Mouse (Mus musculus): Measurements from ENCODE around the gene Slc7a3. TPM values are rescaled to one million over a fixed set of nuclear protein-coding genes. Genes with fewer than 3 reads are reported as not detected.
"Not testable (repeated sequence)": the region's sequence is repeated elsewhere in the genome, so short reads cannot be mapped to it uniquely, and the experiment has no call there.

The Slc7a3 gene
- under 1 TPM; 0.31 to 0.34 TPM for total RNA-seq (2021)
- long read RNA-seq, experiment 1 = 0 reads
- long read RNA-seq, experiment 2, partial matches to known transcripts = 1 of 1 reads
- long read RNA-seq, experiment 2, other reads (novel, unspliced or antisense) = 0 of 1 reads

DNA sequence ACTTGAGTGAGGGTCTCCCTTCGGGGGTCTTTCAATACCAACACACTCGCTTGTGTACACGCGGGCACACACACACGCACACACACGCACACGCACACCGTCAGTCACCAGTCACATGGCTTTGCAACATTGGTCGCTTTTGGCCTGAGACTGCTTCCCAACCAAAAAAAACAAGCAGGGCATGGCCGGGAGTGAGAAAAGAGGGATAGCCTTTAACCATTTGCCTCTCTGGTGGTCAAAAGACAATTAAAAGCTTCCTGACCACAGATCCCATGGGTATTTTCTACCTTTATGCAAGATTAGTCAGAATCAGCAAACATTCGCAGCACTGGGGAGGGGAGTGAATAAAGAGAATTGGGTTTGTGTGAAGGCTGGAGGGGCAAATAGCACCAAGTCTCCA is at the start of gene Slc7a3:
Gene Slc7a3 (minus strand): TSS at position 101 of the 400 bp plus-strand sequence.
- no peak for DNase-seq (ENCODE audit: low spot score in 2 of 2)

DNA sequence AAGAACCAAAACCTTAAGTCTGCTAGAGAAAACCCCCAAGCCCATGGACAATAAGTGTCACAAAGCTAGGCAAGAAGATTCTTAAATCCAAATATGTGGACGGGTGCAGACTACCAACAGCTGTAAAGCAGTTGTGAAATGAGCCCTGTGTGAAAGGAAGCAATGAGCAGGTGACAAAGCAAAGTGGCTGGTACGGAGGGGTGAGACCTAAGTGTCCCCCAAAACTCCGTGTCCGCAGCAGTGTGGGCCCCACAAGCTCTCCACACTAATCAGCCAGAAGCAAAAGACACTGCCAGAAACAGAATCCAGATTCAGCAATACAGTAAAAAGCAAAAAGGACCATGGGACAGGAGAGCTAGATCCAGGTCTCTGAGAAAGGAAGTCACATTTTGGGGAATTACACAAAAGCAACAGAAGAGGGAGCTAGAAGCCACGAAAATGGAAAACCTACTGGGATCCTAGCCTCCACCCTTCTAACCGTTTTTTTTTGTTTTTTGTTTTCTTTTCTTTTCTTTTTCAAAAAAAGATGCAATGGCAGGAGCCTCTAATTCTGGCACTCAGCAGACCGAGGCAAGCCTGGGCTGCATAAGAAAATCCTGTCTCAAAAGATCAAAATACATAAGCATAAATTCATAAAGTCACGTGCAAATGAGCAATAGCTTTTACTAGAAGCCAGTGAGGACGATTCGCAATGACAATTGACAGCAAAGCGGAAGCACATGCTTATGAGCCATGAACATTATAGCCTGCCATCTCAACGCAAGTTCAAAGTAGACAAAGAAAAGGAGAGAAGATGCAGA is 46.4 kb upstream of the Slc7a3 start:
- DNase-seq (ENCODE audit: low spot score in 2 of 2) = peak in 1 of 2 experiments; percentile 7

DNA sequence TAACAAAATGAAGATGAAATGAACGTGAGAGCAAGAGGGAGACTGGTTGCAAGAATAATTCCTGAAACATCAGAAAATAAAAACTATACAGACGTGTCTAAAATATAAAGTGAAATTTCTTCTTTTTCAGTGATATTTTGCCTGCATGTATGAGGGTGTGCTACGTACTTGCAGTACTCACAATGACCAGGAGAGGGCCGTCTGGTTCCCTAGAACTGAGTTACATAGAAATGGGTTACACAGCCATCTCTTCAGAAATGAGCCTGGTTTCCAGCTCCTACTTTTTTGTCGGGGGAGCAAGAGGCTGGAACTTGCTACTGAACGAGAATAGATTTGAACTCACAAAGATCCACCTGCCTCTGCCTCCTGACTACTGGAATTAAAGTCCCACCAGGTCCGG is 45.2 kb upstream of the Slc7a3 start:
- peak; percentile 21 to 61 for DNase-seq (ENCODE audit: low spot score in 2 of 2)

DNA sequence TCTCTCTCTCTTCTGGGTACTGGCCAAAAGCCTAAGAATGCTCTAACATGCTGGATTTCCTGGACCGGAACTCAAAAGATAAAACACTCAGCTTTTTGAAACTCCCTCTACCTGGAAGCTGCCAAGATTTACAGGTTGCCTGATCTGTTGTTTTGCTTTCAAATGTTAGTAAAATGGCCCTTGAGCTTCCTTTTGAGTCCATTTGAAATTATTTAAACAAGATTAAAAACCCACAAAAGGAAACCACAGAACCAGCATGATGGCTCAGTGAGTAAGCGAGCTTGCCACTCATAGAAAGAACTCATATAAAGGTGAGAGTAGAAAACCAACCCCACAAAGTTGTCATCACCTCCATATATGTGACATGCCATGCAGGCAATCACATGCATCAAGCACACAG is 42.7 kb upstream of the Slc7a3 start:
- no peak for DNase-seq (ENCODE audit: low spot score in 2 of 2)

DNA sequence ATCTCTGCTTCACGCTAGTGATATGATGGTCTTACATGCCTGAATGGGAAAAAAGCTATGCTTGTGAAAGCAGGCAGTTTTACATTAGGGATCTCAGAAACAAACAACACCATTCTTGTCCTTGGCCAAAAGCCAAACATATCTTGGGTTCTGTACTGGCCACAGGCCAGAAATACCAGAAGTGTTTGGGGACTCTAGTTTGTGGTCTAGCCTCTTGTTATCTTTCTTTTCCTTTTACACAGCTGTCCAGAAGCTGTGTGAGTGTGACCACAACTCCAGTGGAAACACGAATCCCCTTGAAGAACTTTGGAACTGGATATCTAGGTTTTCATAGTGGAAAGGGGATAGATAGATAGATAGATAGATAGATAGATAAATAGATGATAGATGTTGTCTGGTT is 41.2 kb upstream of the Slc7a3 start:
- no peak for DNase-seq (ENCODE audit: low spot score in 2 of 2)

DNA sequence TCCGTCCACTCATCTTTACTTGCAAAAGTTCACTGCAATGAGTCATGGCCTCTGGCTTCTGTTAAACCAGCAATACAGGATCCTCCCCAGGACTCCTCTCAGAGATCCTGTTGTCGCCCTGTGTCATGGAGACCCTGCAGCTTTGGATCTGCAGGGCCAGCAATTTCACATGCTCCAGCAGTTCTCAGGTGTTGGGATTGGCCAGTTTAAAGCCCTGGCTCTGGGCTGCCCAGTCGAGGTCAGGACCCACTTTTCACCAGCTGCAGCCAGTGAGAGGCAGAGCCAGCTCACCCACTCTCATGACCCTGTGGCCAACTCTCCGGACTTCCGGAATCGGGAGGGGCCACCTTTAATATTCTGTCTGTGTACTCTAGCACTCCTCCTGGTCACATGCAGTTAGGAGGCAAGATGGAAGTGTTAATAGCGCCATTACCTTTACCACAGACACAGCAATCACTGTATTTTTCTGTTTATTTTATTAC is 40.7 kb upstream of the Slc7a3 start:
- peak in 1 of 2 experiments; percentile 10 for DNase-seq (ENCODE audit: low spot score in 2 of 2)

DNA sequence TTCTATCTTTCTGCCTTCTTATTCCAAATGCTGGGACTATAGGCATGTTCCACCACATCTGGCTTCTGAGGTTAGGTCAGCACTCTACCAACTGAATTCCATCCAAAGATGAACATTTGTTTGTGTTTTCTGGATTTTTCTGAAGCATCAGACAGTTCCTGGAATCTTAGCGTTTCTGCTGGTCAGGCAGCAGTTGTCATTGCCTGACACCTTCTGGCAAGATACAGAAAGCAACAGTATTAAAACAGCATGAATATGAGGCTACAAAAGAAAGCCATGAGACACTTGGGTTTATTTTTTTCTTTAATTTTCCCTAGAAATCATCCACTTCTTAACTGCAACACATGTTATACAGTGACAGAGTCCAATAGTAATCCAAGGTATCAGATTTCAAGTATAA is 34.7 kb upstream of the Slc7a3 start:
- DNase-seq (ENCODE audit: low spot score in 2 of 2) = no peak

DNA sequence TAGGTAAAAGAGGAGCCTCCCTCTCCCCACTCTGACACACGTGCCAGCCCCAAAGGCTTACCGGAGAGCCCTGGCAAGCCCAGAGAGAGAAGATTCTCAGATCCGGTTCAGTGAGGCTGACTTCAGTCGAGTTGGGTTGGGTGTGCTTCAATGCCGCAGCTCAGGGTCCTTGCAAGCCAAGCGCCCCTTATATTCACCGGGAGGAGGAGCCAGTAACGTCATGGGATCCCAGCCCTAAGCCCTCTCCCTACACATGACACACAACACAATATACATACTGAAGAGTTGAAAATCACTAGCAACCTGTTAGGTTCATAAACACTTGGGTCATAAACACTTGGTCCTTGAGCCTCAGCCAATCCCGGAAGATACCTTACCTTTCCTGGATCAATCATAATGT is 609 bp downstream of the Slc7a3 start:
- not testable (repeated sequence) for DNase-seq (ENCODE audit: low spot score in 2 of 2)

DNA sequence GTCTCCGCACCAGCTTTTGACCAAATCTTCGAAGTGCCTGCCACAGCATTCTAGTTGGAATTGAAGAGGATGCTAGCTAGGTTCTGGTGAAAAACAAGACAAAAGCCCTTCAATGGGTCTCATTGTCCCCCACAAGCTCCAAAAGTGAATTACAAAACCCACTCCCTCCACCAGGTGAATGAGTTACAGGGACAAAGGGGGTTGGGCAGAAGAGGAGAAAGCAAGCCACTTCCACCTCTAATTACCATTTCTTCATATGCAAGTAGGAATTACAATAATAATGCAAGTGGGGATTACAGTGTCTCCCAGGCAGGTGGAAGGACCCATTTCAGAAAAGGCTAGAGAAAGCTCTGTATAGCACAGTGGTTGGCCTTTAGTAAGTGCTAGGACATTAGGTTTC is 1.6 kb downstream of the Slc7a3 start:
- no peak for DNase-seq (ENCODE audit: low spot score in 2 of 2)

DNA sequence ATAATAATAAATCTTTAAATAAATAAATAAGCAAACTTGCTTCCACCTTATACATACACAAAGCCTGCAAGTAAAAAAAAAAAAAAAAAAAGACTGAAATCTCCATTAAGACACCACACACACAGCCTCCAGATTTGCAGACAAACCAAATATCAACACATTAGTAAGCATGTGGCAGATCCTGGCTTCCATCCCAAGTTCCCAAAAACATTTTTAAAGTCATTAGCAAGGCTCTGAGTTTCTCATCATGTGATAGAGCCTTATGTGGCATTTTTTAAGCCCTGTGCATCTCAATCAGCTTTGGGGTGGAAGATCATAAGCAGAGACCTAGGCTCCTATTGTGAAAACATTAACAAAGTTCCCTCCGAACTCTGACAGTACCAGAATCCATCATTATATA is 20.6 kb downstream of the Slc7a3 start:
- DNase-seq (ENCODE audit: low spot score in 2 of 2) = no peak

DNA sequence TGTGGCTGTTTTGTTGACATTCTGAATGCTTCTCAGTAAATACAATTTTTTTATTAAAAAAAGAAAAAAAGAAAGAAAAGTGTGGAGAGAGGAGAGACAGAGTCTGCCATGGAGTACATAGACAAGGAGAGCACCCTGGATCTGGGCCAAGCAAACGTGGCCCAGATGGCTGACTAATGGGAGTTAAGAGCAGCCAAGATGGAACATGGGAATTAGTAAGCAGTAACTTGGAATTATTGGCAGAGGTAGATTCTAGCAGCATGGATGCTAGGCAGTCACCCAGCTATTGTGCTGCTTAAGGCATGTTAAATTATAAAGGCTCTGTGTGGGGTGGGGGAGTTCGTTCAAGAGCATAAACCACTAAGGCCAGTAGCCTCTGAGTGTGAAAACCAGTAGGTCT is 22.3 kb downstream of the Slc7a3 start:
- no peak for DNase-seq (ENCODE audit: low spot score in 2 of 2)

DNA sequence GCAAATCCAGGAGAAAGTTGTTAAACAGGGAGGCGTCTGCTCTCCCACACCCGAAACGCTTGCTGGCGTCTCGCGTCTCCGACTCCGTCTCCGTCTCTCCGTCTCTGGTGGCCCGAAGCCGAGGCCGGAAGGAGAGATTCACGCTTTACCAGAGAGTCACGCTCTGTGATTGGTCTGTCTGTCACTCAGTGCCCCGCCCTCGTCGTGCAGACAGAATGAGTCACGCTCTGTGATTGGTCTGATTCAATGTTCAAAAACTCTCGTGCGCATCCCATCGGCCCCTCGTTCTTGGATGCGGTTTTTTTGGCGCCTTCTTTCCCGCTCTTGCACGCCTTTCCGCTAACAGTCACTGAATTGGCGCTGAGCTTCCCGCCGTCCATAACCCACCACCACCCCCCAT is 26.3 kb downstream of the Slc7a3 start, which contains the start of gene Tex11:
Gene Tex11 (minus strand): TSS at position 127 of the 400 bp plus-strand sequence.
- no peak for DNase-seq (ENCODE audit: low spot score in 2 of 2)

Other genes starting within 250 kb of the Slc7a3 start
- gene Tex11, start 26.4 kb downstream of the Slc7a3 start, total RNA-seq (2021) = not detected
- gene Snx12, start 136.5 kb upstream of the Slc7a3 start, total RNA-seq (2021) = 10 to 100 TPM; 47.4 to 58.4 TPM
- 10 to 100 TPM; 59.1 to 60.3 TPM for gene Foxo4, start 168.5 kb upstream of the Slc7a3 start, total RNA-seq (2021)
- under 1 TPM in 1 of 2 experiments, not detected in 1; 0.52 TPM for gene Gm614, start 178.0 kb upstream of the Slc7a3 start, total RNA-seq (2021)
- gene Il2rg, start 182.2 kb upstream of the Slc7a3 start, total RNA-seq (2021) = 1 to 10 TPM; 7.2 to 9.6 TPM
- gene Gm20489, start 183.0 kb upstream of the Slc7a3 start, total RNA-seq (2021) = not detected
- 10 to 100 TPM; 33.5 to 35.0 TPM for gene Med12, start 188.0 kb upstream of the Slc7a3 start, total RNA-seq (2021)
- 1 to 10 TPM; 2.1 to 2.2 TPM for gene Nlgn3, start 213.1 kb upstream of the Slc7a3 start, total RNA-seq (2021)

All from gastrocnemius, postnatal 4 days (tissue).